Mouse (Mus musculus): ENCODE measurements around the gene Gatc.
"Not testable (repeated sequence)": the region's sequence is repeated elsewhere in the genome, so short reads cannot be mapped to it uniquely, and the experiment has no call there.

The Gatc gene

DNA sequence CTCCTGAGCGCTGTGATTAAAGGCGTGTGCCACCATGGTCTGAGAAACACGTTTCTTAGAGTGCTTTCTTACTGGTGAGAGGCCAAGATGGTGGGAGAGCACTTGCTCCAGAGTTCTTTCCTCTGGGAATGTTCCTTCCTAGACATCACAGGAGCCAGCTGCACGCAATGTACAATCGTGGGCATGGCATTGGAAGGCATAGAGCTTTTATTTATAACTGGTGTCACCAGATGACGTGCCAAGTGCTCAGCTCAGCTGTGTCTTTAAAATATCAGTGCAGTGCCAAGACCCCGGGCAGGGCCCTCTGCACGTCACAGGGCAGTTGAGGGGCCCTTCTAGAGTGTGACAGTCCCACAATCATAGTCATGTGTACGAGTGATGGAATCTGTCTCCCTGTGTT, 10.0 kb downstream of the Gatc start:
- DNase-seq (ENCODE audit: low read depth in 2 of 2, low spot score in 2 of 2) = no peak

DNA sequence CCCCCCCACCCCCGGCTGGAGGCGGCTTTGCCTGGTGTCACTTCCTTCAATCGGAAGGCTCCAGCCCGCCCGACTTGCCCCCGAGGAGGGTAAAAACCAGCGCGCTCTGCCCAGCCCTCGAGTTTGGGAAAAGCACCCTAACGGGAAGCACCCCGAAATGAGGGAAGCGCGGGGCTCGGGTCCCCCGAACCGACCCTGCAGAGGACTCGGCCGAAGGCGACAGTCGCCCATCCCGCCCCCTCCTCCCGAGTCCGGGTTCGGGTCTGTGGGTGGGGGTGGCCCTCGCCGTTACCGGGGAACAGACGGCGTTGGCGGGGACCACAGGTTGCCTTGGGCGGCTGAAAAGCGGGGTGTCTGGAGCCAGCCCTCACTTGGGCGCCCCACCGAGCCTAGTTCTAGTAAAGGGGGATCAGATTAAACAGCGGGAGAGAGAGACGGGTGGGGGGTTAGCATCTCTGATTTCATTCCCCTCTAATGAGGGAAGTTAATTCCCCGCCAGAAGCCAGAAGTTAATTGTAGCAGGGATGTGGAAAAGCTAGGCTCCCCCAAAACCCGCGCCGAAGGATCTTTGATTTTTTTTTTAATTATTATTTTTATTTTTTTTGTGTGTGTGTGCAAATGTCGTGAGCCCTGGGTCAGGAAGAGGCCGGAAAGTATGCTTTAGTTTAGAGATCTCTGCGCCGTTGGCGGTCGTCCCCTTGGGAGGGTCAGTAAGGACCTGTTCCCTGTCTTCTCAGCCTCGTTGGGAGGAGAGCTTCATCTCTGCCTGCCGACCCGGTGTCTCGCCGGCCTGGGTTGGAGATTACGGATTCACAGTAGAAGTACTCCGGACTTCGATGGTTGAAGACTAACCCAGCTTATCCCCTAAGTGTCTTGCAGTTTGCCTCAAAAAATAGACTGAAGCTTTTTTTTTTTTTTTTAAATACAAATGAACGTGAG, 13.1 kb downstream of the Gatc start:
- DNase-seq (ENCODE audit: low read depth in 2 of 2, low spot score in 2 of 2) = peak in 1 of 2 experiments; percentile 7

DNA sequence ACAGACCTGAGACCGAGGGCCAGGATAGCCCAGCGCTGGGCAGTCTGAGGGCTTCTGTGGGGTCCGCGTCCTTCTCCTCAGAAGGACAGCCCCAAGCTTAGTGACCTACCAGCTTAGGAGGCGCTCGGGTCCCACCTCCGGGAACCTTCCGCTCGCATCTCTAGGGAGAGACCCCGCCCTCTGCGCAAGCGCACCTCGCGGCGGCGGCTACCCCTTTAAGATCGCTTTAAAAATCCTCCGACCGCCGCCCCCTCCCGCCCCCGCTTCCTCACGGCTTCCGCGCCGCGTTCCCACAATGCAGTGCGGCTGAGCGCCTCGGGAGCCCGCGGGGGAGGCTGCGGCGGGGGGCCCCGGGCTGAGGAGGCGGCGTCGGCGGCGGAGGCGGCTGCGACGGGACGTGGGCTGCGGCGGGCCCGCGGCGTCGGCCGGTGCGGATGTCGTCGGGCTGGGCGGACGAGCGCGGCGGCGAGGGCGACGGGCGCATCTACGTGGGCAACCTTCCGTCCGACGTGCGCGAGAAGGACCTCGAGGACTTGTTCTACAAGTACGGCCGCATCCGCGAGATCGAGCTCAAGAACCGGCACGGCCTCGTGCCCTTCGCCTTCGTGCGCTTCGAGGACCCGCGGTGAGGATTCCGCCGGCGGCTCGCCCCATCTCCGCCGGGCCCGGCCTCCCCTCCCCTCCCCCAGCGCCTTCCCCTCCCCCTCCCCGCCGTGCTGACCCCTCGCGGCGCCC, 13.9 kb downstream of the Gatc start, which contains the start of gene Srsf9:
Gene Srsf9, plus strand, starts transcription at position 303 of the 735 bp plus-strand sequence.
- peak; percentile 91 to 93 for DNase-seq (ENCODE audit: low read depth in 2 of 2, low spot score in 2 of 2)

DNA sequence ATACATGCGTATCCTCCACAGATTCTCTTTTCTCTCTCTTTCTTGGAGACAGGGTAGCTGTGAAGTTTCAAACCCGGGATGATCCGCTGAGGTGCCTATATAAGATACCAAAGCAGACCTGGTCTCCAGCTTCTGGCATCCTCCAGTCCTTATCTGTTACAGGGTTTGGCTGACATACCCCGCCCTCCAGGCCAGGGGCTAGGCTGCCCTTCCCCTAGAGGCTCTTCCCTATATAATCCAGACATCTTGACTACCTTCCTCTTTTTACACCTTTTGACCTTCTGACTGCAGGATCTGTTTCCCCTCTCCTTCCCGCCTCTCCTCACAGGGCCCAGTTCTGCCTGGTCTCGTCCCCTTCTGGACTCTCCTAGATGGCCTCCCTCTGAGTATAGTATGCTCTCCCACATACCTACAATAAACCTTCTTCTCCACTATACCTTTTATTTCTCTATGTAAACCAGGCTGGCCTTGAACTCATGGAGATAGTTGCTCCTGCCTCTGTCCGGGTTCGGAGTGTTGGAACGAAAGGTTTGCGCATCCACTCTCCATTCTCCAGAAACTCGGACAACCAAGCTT, 14.6 kb downstream of the Gatc start:
- DNase-seq (ENCODE audit: low read depth in 2 of 2, low spot score in 2 of 2) = no peak

DNA sequence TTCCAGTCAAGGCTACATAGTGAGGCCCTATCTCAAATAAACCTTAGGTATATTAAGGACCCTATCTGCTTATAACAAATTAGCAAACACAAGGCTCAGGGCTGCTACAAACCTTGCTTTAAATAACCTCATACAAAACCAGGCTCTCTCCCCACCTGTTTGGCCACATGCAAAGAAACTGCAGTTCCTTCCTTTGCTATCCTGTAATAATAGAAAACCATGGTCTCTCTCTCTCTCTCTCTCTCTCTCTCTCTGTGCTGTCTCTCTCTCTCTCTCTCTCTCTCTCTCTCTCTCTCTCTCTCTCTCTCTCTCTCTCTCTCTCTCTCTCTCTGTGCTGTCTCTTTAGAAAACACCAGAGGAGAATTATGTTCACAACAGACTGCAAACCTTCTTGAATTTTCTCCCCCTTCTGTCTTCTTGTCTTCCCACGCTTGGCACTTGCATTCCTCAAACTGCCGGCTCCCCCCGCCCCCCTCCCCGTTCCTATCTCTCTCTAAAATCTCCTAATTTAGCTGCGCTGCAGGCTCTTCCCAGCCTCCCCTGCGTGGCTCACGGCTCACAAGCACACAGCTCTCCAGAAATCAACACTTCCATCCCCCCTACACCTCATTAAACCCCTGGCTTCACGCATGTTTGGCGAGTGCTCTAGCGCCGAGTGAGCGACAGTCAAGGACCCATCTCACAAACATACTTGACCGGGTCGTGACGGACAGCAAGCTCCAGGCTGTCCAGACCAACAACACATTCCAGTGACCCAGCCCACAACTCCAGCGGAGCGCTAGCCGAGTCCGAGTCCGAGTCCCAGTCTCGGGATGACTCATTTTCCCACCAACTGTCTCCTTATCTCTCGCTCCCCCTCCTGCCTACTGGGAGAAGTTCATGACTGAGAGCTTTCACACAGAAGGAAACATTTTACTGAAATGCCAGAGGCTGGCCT, 21.7 kb downstream of the Gatc start:
- DNase-seq (ENCODE audit: low read depth in 2 of 2, low spot score in 2 of 2) = peak in 1 of 2 experiments; percentile 10

DNA sequence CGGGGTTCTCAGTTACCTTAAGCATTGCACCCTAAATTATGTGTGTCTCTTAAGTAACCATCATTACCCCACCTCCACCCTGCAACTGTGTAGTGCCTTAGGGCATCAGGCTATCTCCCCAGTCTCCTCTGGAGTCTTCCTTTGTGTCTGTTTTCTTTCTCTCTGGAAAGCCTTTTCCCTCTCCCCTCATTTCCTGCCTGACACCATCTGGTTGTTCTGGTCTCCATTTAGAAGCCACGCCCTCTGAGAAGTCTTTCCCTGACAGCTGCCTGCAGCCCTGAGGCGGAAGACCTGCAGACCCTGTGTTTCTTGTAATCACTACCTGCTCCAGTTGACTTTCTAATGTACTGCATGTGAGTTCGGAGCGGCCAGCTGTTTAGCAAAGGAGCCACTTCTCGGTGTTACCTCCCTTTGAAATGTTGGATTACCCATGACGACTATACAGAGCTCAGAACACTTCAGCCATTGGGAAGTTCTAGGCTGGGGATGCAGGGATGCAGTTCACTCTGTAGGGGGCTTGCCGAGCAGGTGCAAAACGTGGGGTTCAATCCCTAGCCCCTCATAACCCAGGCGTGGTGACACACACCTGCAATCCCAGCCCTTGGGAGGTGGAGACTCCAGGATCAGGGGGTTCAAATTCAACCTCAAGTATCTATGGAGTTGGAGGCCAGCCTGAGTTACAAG, 23.2 kb downstream of the Gatc start:
- DNase-seq (ENCODE audit: low read depth in 2 of 2, low spot score in 2 of 2) = no peak

DNA sequence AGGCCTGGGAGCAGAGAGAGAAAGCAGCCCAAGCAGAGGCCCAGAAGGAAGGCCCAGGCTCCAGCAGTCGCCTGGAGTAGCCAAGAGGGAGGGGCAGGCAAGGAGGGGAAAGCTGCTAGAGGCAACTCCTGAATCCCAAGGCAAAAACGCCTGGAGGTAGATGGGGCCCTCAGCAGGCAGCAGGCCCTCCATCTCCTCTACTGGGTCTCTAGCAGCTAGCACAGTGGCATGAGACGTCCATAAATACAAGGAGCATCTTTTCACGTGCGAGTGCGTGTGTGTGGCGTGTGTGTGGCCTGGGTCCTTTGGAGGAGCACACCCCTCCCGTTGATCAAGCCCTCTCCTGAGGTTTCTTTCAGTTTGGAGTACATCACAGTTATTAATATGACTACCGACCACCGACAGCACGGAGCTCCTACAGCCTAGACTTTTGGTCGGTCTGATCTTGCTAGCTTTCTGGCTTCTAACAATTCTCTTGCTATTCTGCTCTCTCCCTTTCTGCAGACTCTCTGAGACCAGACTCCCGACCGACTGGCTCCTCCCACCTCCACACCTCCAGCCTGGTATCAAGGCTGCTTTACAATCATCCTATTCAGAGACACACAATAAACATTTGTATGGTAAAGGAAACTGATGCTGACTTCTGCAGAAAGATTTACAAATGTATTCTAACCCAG, 23.9 kb downstream of the Gatc start:
- DNase-seq (ENCODE audit: low read depth in 2 of 2, low spot score in 2 of 2) = no peak

DNA sequence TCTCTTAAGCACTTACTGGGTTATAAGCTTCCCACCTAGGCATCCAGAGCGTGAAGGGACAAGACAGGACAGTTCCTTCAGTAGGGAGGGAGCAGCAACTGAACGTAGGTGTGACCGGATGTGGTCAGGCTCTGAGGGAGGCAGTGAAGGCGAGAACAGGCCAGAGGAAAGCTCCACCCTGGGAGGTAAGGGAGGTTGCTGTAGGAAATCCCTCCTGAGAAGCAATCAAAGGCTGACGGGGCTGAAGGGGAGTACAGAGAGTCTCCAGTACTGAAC, 27.4 kb downstream of the Gatc start:
- no peak for DNase-seq (ENCODE audit: low read depth in 2 of 2, low spot score in 2 of 2)

DNA sequence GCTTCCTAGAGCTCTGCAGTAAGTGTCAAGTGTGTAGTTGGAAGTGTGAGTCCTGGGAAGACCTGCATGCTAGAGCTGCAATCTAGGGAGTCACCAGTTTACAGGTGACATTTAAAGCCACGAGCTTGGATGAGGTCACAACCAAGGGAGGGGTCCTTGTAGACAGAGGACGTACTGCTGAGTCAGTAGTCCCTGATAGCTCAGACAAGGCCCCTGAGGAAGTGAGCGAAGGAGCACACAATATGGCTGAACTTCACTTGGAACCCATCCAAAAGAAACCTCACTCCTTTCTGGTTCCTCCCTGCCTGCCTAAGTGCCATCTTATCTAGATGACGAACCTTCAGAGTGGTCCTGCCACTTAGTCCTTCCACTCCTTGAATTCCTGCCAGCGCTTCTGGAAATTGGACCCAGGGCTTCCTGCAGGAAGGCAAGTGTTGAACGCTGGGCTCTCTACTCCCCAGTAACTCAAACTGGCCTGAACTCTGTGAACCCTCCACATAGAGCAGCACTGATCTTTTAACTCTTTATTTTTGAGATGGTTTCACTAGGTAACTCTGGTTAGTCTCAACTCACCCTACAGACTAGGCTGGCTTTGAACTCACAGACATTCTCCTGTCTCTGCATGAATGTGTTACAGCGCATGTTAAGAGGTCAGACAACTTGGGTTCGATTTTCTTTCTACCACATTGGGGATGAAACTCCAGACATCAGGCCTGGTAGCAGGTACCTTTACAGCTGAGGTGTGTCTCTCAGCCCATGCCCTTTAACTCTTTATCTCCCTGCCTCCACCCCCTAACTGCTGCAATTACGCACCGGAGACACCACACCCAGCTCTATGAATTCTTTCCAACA, 27.9 kb downstream of the Gatc start:
- no peak for DNase-seq (ENCODE audit: low read depth in 2 of 2, low spot score in 2 of 2)

DNA sequence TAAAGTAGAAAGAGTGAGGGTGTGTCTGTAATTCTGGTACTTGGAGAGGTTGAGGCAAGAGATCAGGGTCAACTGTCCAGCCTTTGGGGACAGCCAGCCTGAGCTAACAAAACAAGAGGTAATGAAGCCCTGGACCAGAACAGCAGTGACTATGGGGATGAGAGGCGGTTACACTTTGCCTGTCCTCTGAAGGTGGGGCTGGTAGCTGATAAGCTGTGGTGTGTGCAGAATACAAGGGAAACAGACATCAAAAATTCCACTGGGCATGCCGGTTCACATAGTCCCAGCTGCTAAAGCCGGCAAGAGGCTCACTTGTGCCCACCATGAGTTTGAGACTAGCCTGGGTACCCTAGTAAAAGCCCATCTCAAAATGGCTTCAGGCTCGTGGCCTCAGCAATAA, 28.6 kb downstream of the Gatc start:
- DNase-seq (ENCODE audit: low read depth in 2 of 2, low spot score in 2 of 2) = no peak

DNA sequence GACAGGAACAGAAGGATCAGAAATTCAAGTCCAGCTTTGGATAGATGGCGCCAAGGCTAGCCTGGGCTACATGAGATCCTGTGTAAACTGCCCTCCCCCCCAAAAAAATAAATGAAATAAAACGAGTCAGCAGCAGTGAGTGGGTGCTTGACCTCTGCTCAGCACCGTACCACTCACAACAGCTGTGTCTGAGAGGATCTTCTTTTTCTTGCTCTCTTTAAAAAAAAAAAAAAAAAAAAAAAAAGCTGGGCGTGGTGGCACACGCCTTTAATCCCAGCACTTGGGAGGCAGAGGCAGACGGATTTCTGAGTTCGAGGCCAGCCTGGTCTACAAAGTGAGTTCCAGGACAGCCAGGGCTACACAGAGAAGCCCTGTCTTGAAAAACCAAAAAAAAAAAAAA, 38.8 kb downstream of the Gatc start:
- DNase-seq (ENCODE audit: low read depth in 2 of 2, low spot score in 2 of 2) = not testable (repeated sequence)

DNA sequence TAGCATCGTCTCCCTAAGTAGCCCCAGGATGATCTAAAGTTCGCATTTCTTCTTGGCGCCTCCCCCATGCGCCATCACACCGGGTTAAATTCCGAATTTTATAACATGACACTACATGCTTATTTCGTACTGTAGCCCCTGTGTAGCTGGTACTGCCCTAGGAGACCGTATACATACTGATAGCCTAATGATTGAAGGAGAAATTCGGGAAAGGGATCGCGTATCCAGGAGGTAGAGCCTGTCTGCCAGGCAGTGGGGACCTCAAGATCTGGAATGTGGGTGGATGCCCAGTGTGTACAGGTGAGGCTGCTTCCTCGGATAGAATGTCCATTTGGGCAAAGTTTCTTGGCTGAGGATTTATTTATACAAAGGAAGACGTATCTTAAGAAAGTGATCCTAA, 39.4 kb downstream of the Gatc start:
- DNase-seq (ENCODE audit: low read depth in 2 of 2, low spot score in 2 of 2) = no peak

DNA sequence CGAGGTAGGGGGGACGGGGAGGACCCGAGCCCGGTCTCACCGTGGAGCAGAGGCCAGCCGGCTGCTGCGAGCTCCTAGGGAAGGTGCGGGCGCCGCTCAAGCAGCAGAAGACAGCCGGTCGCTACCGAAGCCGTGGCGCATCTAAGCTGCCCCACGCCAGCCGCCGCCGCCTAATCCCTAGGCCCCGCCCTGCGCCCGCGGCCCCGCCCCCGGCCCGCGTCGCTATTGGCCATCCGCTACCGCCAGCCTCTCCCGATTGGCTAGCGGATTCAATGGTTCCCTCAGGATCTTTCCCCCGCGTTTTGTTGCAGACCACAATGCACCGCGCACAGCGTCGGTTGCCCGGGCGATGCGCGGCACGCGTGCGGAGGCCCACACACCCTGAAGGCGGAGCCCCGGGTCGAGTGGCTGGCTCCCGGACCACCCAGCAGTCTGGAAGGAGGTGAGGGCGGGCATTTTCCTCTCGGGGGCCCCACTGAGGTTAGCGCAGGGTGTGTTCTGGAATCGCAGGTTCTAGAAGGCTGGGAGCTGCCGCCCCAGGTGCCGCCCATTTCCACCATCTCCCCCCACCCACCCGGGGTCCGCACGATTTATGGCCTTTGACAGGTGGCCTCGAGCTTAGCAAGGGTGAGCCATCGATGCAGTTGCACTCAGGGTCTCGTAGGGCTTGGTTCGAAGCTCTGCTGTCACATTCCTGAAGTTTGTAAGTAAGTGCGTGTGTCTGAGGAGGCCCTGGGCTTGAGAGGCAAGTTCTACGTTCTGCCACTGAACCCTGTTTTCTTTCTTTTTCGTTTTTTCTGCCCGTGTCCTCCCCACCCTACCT, 40.0 kb downstream of the Gatc start, which contains the start of gene Dynll1:
Gene Dynll1, minus strand, starts transcription at position 208 of the 823 bp plus-strand sequence.
- DNase-seq (ENCODE audit: low read depth in 2 of 2, low spot score in 2 of 2) = peak; percentile 100

DNA sequence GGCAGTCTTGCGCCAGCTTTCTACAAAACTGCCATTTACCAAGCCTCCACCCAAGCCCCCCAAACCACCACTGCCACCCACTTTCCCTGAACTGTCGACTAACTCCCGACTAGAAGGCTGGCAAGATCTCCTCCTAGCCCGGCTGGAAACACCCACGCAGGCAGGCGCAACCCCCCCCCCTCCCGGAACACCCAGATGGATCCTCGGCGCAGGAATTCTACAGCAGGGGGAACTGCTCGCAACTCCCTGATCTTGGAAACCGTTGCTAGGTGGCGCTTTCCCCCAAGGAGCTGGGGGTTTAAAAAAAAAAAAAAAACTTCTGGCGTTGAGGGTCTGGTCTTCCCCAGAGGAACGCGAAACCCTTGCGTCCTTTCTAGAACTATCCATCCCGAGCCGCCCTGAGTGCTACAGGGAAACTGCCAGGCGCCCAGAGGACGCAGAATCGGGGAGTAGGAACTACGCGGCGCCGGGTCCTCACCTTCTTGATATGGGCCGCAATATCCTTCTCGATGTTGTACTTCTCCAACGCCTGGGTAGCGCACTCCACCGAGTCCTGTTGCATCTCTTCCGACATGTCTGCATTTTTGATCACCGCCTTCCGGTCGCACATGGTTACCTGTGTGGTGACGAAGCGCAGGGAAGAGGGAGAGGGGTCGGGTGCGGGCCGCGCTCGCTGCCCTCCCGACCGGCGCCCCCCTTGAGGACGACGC, 40.8 kb downstream of the Gatc start:
- peak in 1 of 2 experiments; percentile 58 for DNase-seq (ENCODE audit: low read depth in 2 of 2, low spot score in 2 of 2)

DNA sequence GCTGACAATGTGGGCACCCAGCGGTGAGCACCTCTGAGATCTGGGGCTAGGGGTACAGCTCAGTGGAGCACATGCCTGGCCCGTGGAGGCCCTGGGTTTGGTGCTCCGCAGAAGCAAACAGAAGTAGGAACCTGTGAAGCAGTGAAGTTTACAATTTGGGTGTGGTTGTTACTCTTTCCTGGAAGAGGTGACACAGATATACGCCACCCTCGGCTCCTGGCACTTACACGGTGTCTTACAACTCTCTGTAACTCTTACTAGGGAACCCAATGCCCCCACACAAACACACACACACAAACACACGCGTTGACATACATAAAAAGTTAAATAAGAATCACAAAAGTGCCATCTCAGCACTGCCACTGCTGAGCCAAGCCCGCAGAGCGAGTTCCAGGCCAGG, 44.6 kb downstream of the Gatc start:
- no peak for DNase-seq (ENCODE audit: low read depth in 2 of 2, low spot score in 2 of 2)

DNA sequence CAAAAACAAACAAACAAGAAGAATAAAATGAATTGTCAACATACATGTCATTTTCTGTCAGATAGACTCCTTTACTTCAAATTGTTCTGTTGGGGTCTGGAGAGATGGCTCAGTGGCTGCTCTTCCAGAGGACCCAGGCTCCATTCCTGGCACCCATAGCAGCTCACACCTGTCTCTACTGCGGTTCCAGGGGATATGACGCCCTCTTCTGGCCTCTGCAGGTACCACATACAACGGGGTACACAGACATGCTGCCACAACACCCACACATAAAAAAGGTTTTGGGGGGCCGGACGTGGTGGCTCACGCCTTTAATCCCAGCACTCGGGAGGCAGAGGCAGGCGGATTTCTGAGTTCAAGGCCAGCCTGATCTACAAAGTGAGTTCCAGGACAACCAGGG, 46.8 kb downstream of the Gatc start:
- no peak for DNase-seq (ENCODE audit: low read depth in 2 of 2, low spot score in 2 of 2)

DNA sequence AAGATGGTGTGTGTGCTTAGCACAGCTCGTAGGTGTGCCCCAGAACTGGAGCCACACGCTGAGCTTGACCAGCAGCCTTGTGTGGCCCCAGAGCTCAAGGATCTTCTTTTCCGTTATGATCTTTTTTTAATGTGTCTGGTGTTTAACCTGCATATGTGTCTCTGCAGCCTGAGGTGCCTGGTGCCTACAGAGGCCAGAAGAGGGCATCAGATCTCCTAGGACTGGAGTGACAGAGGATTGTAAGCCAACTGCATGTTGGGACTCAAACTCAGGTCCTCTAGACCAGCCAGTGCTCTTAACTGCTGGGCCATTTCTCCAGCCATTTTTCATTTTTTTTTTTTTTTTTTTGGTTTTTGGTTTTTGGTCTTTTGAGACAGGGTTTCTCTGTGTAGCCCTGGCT, 56.2 kb downstream of the Gatc start:
- no peak for DNase-seq (ENCODE audit: low read depth in 2 of 2, low spot score in 2 of 2)

All from CD8-positive naive resting alpha-beta T cell, adult 2 months (primary cell).